Mouse (Mus musculus): ENCODE data around the gene Polr1b. TPM values are rescaled to one million over a fixed set of nuclear protein-coding genes. Genes with fewer than 3 reads are reported as not detected.

The Polr1b gene
- total RNA-seq, 2 experiments from 2014 or later, result 17.5 to 19.5 TPM

Other genes starting within 250 kb of the Polr1b start
- 1 to 10 TPM; 2.3 TPM for gene Fbln7, start 238.0 kb upstream of the Polr1b start, total RNA-seq (2021)
- 1 to 10 TPM; 6.7 to 7.2 TPM for gene Zc3h8, start 156.9 kb upstream of the Polr1b start, total RNA-seq (2021)
- 10 to 100 TPM; 13.0 to 13.2 TPM for gene Zc3h6, start 133.6 kb upstream of the Polr1b start, total RNA-seq (2021)
- 10 to 100 TPM; 10.8 to 11.6 TPM for gene Gm10762, start 133.3 kb upstream of the Polr1b start, total RNA-seq (2021)
- under 1 TPM; 0.18 to 0.27 TPM for gene Vinac1, start 52.8 kb upstream of the Polr1b start, total RNA-seq (2021)
- gene Ttl, start 35.1 kb upstream of the Polr1b start, total RNA-seq (2021), result 10 to 100 TPM; 61.4 to 62.4 TPM
- 10 to 100 TPM; 11.4 to 11.6 TPM for gene Chchd5, start 28.7 kb downstream of the Polr1b start, total RNA-seq (2021)
- gene Slc20a1, start 97.8 kb downstream of the Polr1b start, total RNA-seq (2021), result 100 to 1,000 TPM in 1 of 2 experiments, 10 to 100 TPM in 1; 97.4 to 124 TPM
- gene Ckap2l, start 196.2 kb downstream of the Polr1b start, total RNA-seq (2021), result 1 to 10 TPM; 3.3 to 4.1 TPM
- gene Il1a, start 209.0 kb downstream of the Polr1b start, total RNA-seq (2021), result under 1 TPM in 1 of 2 experiments, not detected in 1; 0.56 TPM